In genomic region chr3:107917783-107918408, GRCm38 (mm10) we compare ENCODE assay signal across 10 mouse cellular contexts. TPM values are rescaled to one million over a fixed set of nuclear protein-coding genes. Genes with fewer than 3 reads are reported as not detected.
DNase-seq lines count a peak whose midpoint lies in the region; ATAC-seq and TF ChIP-seq lines count a peak whose summit lies in the region.
"Had no signal": no experiment of that assay in that cellular context is flagged by ENCODE, and none has a peak within 500 bp of the region (broad histone marks: within the 10 kb centered on the region; RNA-seq: fewer than 3 reads in every experiment).

No protein-coding gene starts in this region.

- H3K9ac ChIP-seq in forebrain, embryonic 13.5 days = no peak overlapping the region
- H3K9ac ChIP-seq in intestine, postnatal 0 days (ENCODE audit: low read depth, low read length) = no peak overlapping the region
- H3K9ac ChIP-seq in liver, adult 2 months (ENCODE audit: low read depth, low read length) = no peak overlapping the region
- H3K9ac ChIP-seq: heart, embryonic 13.5 days had no signal

- no peaks in the 10 kb centered on the region for H3K27me3 ChIP-seq in forebrain, embryonic 13.5 days
- H3K27me3 ChIP-seq in intestine, postnatal 0 days (replicated peaks; ENCODE audit: control insufficient read depth, insufficient read depth, low read length) = no peaks in the 10 kb centered on the region
- no peaks in the 10 kb centered on the region for H3K27me3 ChIP-seq in liver, adult 2 months (ENCODE audit: control insufficient read depth, insufficient read depth, low read length)

- H3K4me3 ChIP-seq in forebrain, embryonic 13.5 days = no peak overlapping the region
- no peak overlapping the region for H3K4me3 ChIP-seq in intestine, postnatal 0 days (ENCODE audit: low read depth, low read length)
- H3K4me3 ChIP-seq in liver, adult 2 months (ENCODE audit: insufficient read depth, low read depth, low read length) = no peak overlapping the region
- H3K4me3 ChIP-seq: heart, embryonic 13.5 days; myocyte had no signal

- peak; percentile 90 for TF ChIP-seq CTCF in intestine, postnatal 0 days (IDR thresholded peaks at IDR 0.05; ENCODE audit: low read depth)
- peak; percentile 30; the same call in 1 of the 2 replicates for TF ChIP-seq CTCF in liver, adult 2 months (IDR thresholded peaks at IDR 0.05; ENCODE audit: low read depth, low read length)

- peak; percentile 33 to 89 for DNase-seq in adrenal gland, adult (ENCODE audit: inconsistent age in 2 of 2, low spot score in 1 of 2)
- DNase-seq in adrenal gland, postnatal 25 days = no peak
- peak; percentile 67 for DNase-seq in A20 (ENCODE audit: low read depth, low spot score)
- peak; percentile 62 for DNase-seq in c-Kit-positive CD71-positive TER-119-negative erythroid progenitor cells, embryonic 14.5 days (ENCODE audit: low read depth)
- DNase-seq in liver, adult 2 months (ENCODE audit: extremely low read depth, low read depth, low spot score) = peak; percentile 60

- TF ChIP-seq POLR2A in liver, adult 2 months (IDR thresholded peaks at IDR 0.05; ENCODE audit: extremely low read depth, insufficient read depth, low read length) = no peak

- H3K9me3 ChIP-seq in forebrain, embryonic 13.5 days (replicated peaks) = no peaks in the 10 kb centered on the region
- no peaks in the 10 kb centered on the region for H3K9me3 ChIP-seq in intestine, postnatal 0 days (ENCODE audit: control insufficient read depth)
- H3K9me3 ChIP-seq: heart, embryonic 13.5 days had no signal

- no peaks in the 10 kb centered on the region for H3K79me2 ChIP-seq in liver, adult 2 months (ENCODE audit: control insufficient read depth, insufficient read depth, low read length)

- H3K4me1 ChIP-seq in forebrain, embryonic 13.5 days = no peaks in the 10 kb centered on the region
- H3K4me1 ChIP-seq in intestine, postnatal 0 days (replicated peaks; ENCODE audit: control insufficient read depth, insufficient read depth, low read length) = no peaks in the 10 kb centered on the region
- H3K4me1 ChIP-seq in liver, adult 2 months (ENCODE audit: control insufficient read depth, insufficient read depth, low read length) = no peaks in the 10 kb centered on the region
- H3K4me1 ChIP-seq: heart, embryonic 13.5 days had no signal

- peak; percentile 68; the same call in 1 of the 2 replicates for ATAC-seq in forebrain, embryonic 13.5 days
- peak; percentile 39; the same call in 1 of the 2 replicates for ATAC-seq in intestine, postnatal 0 days
- ATAC-seq in neutrophil, adult 5-6 weeks (ENCODE audit: extremely low read depth, insufficient number of reproducible peaks, low FRiP score, poor library complexity, severe bottlenecking) = peak; percentile 55; the same call in 1 of the 2 replicates

- WGBS in forebrain, embryonic 13.5 days = 57% methylated on average over 7 of the region's 7 CpGs
- WGBS in intestine, postnatal 0 days = 59% methylated on average over 7 of the region's 7 CpGs
- 55% methylated on average over 7 of the region's 7 CpGs for WGBS in liver, adult 2 months

- H3K27ac ChIP-seq in forebrain, embryonic 13.5 days = no peak overlapping the region
- H3K27ac ChIP-seq in intestine, postnatal 0 days (ENCODE audit: low read depth, low read length) = no peak overlapping the region
- no peak overlapping the region for H3K27ac ChIP-seq in liver, adult 2 months (replicated peaks; ENCODE audit: insufficient read depth, low read depth, low read length)
- H3K27ac ChIP-seq: heart, embryonic 13.5 days had no signal

- no peaks in the 10 kb centered on the region for H3K36me3 ChIP-seq in forebrain, embryonic 13.5 days (ENCODE audit: poor library complexity, severe bottlenecking)
- no peaks in the 10 kb centered on the region for H3K36me3 ChIP-seq in intestine, postnatal 0 days (ENCODE audit: control insufficient read depth, insufficient read depth)
- no peaks in the 10 kb centered on the region for H3K36me3 ChIP-seq in liver, adult 2 months (ENCODE audit: control insufficient read depth, insufficient read depth, low read length)
- H3K36me3 ChIP-seq: heart, embryonic 13.5 days had no signal

- H3K4me2 ChIP-seq in forebrain, embryonic 13.5 days = no peak overlapping the region
- no peak overlapping the region for H3K4me2 ChIP-seq in intestine, postnatal 0 days (replicated peaks; ENCODE audit: low read depth)
- H3K4me2 ChIP-seq: heart, embryonic 13.5 days had no signal

RNA-seq across cellular contexts. Expression of gene Gstm7, which starts 13.7 kb away (rescaled TPM):
- 152 and 157 TPM in 2 replicates for total RNA-seq in adrenal gland, postnatal 25 days (2021)
- 83.5 and 89.2 TPM in 2 replicates for polyA plus RNA-seq in forebrain, embryonic 13.5 days (2015; fragmentation: Nextera tagmentation; extraction: Ambion mirVana)
- polyA plus RNA-seq in intestine, postnatal 0 days (2015; fragmentation: Nextera tagmentation; extraction: Ambion mirVana) = 13.0 TPM in 2 replicates
- 69.8 and 99.1 TPM in 2 replicates for total RNA-seq in liver, adult 2 months (2014; rRNA removed)
- 108 and 130 TPM in 2 replicates for polyA plus RNA-seq in liver, adult 2 months (2012; rRNA removed)
- not detected in 2 replicates for total RNA-seq in neutrophil, adult 5-6 weeks (2017)

RNA-seq across cellular contexts. Expression of gene Gstm5, which starts 22.3 kb away (rescaled TPM):
- 25.8 and 27.8 TPM in 2 replicates for total RNA-seq in adrenal gland, postnatal 25 days (2021)
- polyA plus RNA-seq in forebrain, embryonic 13.5 days (2015; fragmentation: Nextera tagmentation; extraction: Ambion mirVana) = 222 and 225 TPM in 2 replicates
- polyA plus RNA-seq in intestine, postnatal 0 days (2015; fragmentation: Nextera tagmentation; extraction: Ambion mirVana) = 157 and 172 TPM in 2 replicates
- total RNA-seq in liver, adult 2 months (2014; rRNA removed) = 17.9 and 21.8 TPM in 2 replicates
- 11.4 and 12.5 TPM in 2 replicates for polyA plus RNA-seq in liver, adult 2 months (2012; rRNA removed)
- 0.93 and 1.5 TPM in 2 replicates for total RNA-seq in neutrophil, adult 5-6 weeks (2017)

RNA-seq across cellular contexts. Expression of gene Gstm6, which starts 25.7 kb away (rescaled TPM):
- total RNA-seq in adrenal gland, postnatal 25 days (2021) = 5.9 and 7.1 TPM in 2 replicates
- 11.7 and 11.9 TPM in 2 replicates for polyA plus RNA-seq in forebrain, embryonic 13.5 days (2015; fragmentation: Nextera tagmentation; extraction: Ambion mirVana)
- 21.6 and 21.9 TPM in 2 replicates for polyA plus RNA-seq in intestine, postnatal 0 days (2015; fragmentation: Nextera tagmentation; extraction: Ambion mirVana)
- 96.1 and 97.1 TPM in 2 replicates for total RNA-seq in liver, adult 2 months (2014; rRNA removed)
- polyA plus RNA-seq in liver, adult 2 months (2012; rRNA removed) = 138 and 146 TPM in 2 replicates
- total RNA-seq in neutrophil, adult 5-6 weeks (2017) = not detected in 2 replicates
- polyA plus RNA-seq: myocyte had no signal

RNA-seq across cellular contexts. Expression of gene Eps8l3, which starts 40.9 kb away (rescaled TPM):
- total RNA-seq in adrenal gland, postnatal 25 days (2021) = not detected in 2 replicates
- polyA plus RNA-seq in forebrain, embryonic 13.5 days (2015; fragmentation: Nextera tagmentation; extraction: Ambion mirVana) = not detected in 2 replicates
- 475 and 488 TPM in 2 replicates for polyA plus RNA-seq in intestine, postnatal 0 days (2015; fragmentation: Nextera tagmentation; extraction: Ambion mirVana)
- under 0.01 TPM in 1 of 2 replicates, not detected in the other for total RNA-seq in liver, adult 2 months (2014; rRNA removed)
- 0.06 and 0.07 TPM in 2 replicates for polyA plus RNA-seq in liver, adult 2 months (2012; rRNA removed)
- not detected in 2 replicates for total RNA-seq in neutrophil, adult 5-6 weeks (2017)
- polyA plus RNA-seq: heart, embryonic 13.5 days; myocyte had no signal

RNA-seq across cellular contexts. Expression of gene Gstm3, which starts 51.2 kb away (rescaled TPM):
- not detected in 2 replicates for total RNA-seq in adrenal gland, postnatal 25 days (2021)
- 0.14 and 0.26 TPM in 2 replicates for polyA plus RNA-seq in forebrain, embryonic 13.5 days (2015; fragmentation: Nextera tagmentation; extraction: Ambion mirVana)
- 53.9 and 60.7 TPM in 2 replicates for polyA plus RNA-seq in intestine, postnatal 0 days (2015; fragmentation: Nextera tagmentation; extraction: Ambion mirVana)
- 34.1 and 107 TPM in 2 replicates for total RNA-seq in liver, adult 2 months (2014; rRNA removed)
- 145 and 164 TPM in 2 replicates for polyA plus RNA-seq in liver, adult 2 months (2012; rRNA removed)
- not detected in 2 replicates for total RNA-seq in neutrophil, adult 5-6 weeks (2017)
- polyA plus RNA-seq: heart, embryonic 13.5 days; myocyte had no signal

Comparison
In these comparisons a context has a peak if more than half of its experiments do, and no peak if none do; other contexts are left out.
1. RNA of gene Gstm7, which starts 13.7 kb away (total RNA-seq): 152 to 157 TPM in adrenal gland, postnatal 25 days and 69.8 to 99.1 TPM in liver, adult 2 months; not detected in neutrophil, adult 5-6 weeks; every median in the first group is over 10 times any median in the second.
2. RNA of gene Gstm6, which starts 25.7 kb away (total RNA-seq): 96.1 to 97.1 TPM in liver, adult 2 months; 5.9 to 7.1 TPM in adrenal gland, postnatal 25 days and not detected in neutrophil, adult 5-6 weeks; every median in the first group is over 10 times any median in the second.
3. Peak in every context shown above with its lines, with median percentiles within 50 percentile points of each other: ATAC-seq.